Mouse (Mus musculus) megakaryocyte, embryonic 14.5 days (primary cell): ENCODE results near the gene Arl2.

Experiments used
- FLI1 ChIP-seq: IDR thresholded peaks from 2 replicates; pipeline ENCODE4 v1.6.1; 2012; ENCODE audit warnings: low read length, inconsistent platforms, mixed read lengths
- GATA1 ChIP-seq: IDR thresholded peaks from 3 replicates; pipeline ENCODE4 v1.6.1; 2012; ENCODE audit warnings: mixed read lengths, low read length, inconsistent platforms, borderline replicate concordance

GRCm38 (mm10) chr19:6181629-6182028 is 40.3 kb upstream of the Arl2 start:
- TF ChIP-seq GATA1: no peak
- no peak for TF ChIP-seq FLI1
